Mouse (Mus musculus): ENCODE results near the gene 4930404H24Rik. TPM values are rescaled to one million over a fixed set of nuclear protein-coding genes. Genes with fewer than 3 reads are reported as not detected.

Gene 4930404H24Rik
- polyA plus RNA-seq, 1 experiment = not detected

GRCm38 (mm10) chr2:153475114-153476112 lies 17.2 kb upstream of the 4930404H24Rik start:
- Histone ChIP-seq H3K4me1 (ENCODE audit: control insufficient read depth, insufficient read depth, low read length) (peaks cover 9% of the 10 kb centered on the region), H3K4me3 (ENCODE audit: insufficient read depth, low read length) (no peak overlapping the region), H3K27ac (ENCODE audit: insufficient read depth, low read length) (no peak overlapping the region)
- no peak for TF ChIP-seq CTCF (IDR thresholded peaks at IDR 0.05; ENCODE audit: extremely low read depth, insufficient read depth, low read length)
- no peak for TF ChIP-seq POLR2A (IDR thresholded peaks at IDR 0.05; ENCODE audit: extremely low read depth, insufficient read depth, low read length)

GRCm38 (mm10) chr2:153478583-153478982 lies 14.0 kb upstream of the 4930404H24Rik start:
- H3K4me1 ChIP-seq (ENCODE audit: control insufficient read depth, insufficient read depth, low read length) = peaks cover 14% of the 10 kb centered on the region
- TF ChIP-seq CTCF (IDR thresholded peaks at IDR 0.05; ENCODE audit: extremely low read depth, insufficient read depth, low read length) (peak; percentile 91), POLR2A (IDR thresholded peaks at IDR 0.05; ENCODE audit: extremely low read depth, insufficient read depth, low read length) (no peak)
- H3K4me3 ChIP-seq (ENCODE audit: insufficient read depth, low read length) = no peak overlapping the region
- H3K27ac ChIP-seq (ENCODE audit: insufficient read depth, low read length) = no peak overlapping the region

GRCm38 (mm10) chr2:153479486-153479885 lies 13.1 kb upstream of the 4930404H24Rik start:
- Histone ChIP-seq H3K4me3 (ENCODE audit: insufficient read depth, low read length) (no peak overlapping the region), H3K27ac (ENCODE audit: insufficient read depth, low read length) (no peak overlapping the region), H3K4me1 (ENCODE audit: control insufficient read depth, insufficient read depth, low read length) (peaks cover 24% of the 10 kb centered on the region)
- TF ChIP-seq POLR2A (IDR thresholded peaks at IDR 0.05; ENCODE audit: extremely low read depth, insufficient read depth, low read length) (no peak), CTCF (IDR thresholded peaks at IDR 0.05; ENCODE audit: extremely low read depth, insufficient read depth, low read length) (no peak)

- Histone ChIP-seq H3K4me1 (ENCODE audit: control insufficient read depth, insufficient read depth, low read length) (peaks cover 16% of the 10 kb centered on the region), H3K27ac (ENCODE audit: insufficient read depth, low read length) (0 out of 2 replicates have a peak overlapping the region, but pooled peaks have one; percentile 42), H3K4me3 (ENCODE audit: insufficient read depth, low read length) (no peak overlapping the region)
- TF ChIP-seq POLR2A (IDR thresholded peaks at IDR 0.05; ENCODE audit: extremely low read depth, insufficient read depth, low read length) = no peak
Observed at GRCm38 (mm10) chr2:153481108-153481860, 11.3 kb upstream of the 4930404H24Rik start.

- Histone ChIP-seq H3K4me1 (ENCODE audit: control insufficient read depth, insufficient read depth, low read length) (peaks cover 16% of the 10 kb centered on the region), H3K27ac (ENCODE audit: insufficient read depth, low read length) (0 out of 2 replicates have a peak overlapping the region, but pooled peaks have one; percentile 42)
Observed at GRCm38 (mm10) chr2:153481861-153482120, 10.8 kb upstream of the 4930404H24Rik start.

GRCm38 (mm10) chr2:153483118-153483983 lies 9.2 kb upstream of the 4930404H24Rik start:
- H3K4me3 ChIP-seq (ENCODE audit: insufficient read depth, low read length) = no peak overlapping the region
- no peak for TF ChIP-seq POLR2A (IDR thresholded peaks at IDR 0.05; ENCODE audit: extremely low read depth, insufficient read depth, low read length)
- no peak for TF ChIP-seq CTCF (IDR thresholded peaks at IDR 0.05; ENCODE audit: extremely low read depth, insufficient read depth, low read length)

More at GRCm38 (mm10) chr2:153481861-153482120, 10.8 kb upstream of the 4930404H24Rik start:
- TF ChIP-seq CTCF (IDR thresholded peaks at IDR 0.05; ENCODE audit: extremely low read depth, insufficient read depth, low read length) (no peak), POLR2A (IDR thresholded peaks at IDR 0.05; ENCODE audit: extremely low read depth, insufficient read depth, low read length) (no peak)
- H3K4me3 ChIP-seq (ENCODE audit: insufficient read depth, low read length) = no peak overlapping the region

GRCm38 (mm10) chr2:153484071-153484470 lies 8.5 kb upstream of the 4930404H24Rik start:
- TF ChIP-seq POLR2A (IDR thresholded peaks at IDR 0.05; ENCODE audit: extremely low read depth, insufficient read depth, low read length) (no peak), CTCF (IDR thresholded peaks at IDR 0.05; ENCODE audit: extremely low read depth, insufficient read depth, low read length) (no peak)
- H3K4me3 ChIP-seq (ENCODE audit: insufficient read depth, low read length) = no peak overlapping the region
- peaks cover 16% of the 10 kb centered on the region for H3K4me1 ChIP-seq (ENCODE audit: control insufficient read depth, insufficient read depth, low read length)
- H3K27ac ChIP-seq (ENCODE audit: insufficient read depth, low read length) = no peak overlapping the region; the same call in 1 of the 2 replicates

More at GRCm38 (mm10) chr2:153483118-153483983, 9.2 kb upstream of the 4930404H24Rik start:
- H3K27ac ChIP-seq (ENCODE audit: insufficient read depth, low read length) = no peak overlapping the region
- peaks cover 16% of the 10 kb centered on the region for H3K4me1 ChIP-seq (ENCODE audit: control insufficient read depth, insufficient read depth, low read length)

GRCm38 (mm10) chr2:153490116-153490515 lies 2.5 kb upstream of the 4930404H24Rik start:
- Histone ChIP-seq H3K4me1 (ENCODE audit: control insufficient read depth, insufficient read depth, low read length) (peaks cover 7% of the 10 kb centered on the region; the same call in 1 of the 2 replicates), H3K27ac (ENCODE audit: insufficient read depth, low read length) (no peak overlapping the region), H3K4me3 (ENCODE audit: insufficient read depth, low read length) (no peak overlapping the region)
- TF ChIP-seq POLR2A (IDR thresholded peaks at IDR 0.05; ENCODE audit: extremely low read depth, insufficient read depth, low read length) (no peak), CTCF (IDR thresholded peaks at IDR 0.05; ENCODE audit: extremely low read depth, insufficient read depth, low read length) (no peak)

- H3K4me1 ChIP-seq (ENCODE audit: control insufficient read depth, insufficient read depth, low read length) = peaks cover 7% of the 10 kb centered on the region; the same call in 1 of the 2 replicates
- H3K27ac ChIP-seq (ENCODE audit: insufficient read depth, low read length) = no peak overlapping the region
- no peak overlapping the region for H3K4me3 ChIP-seq (ENCODE audit: insufficient read depth, low read length)
- TF ChIP-seq POLR2A (IDR thresholded peaks at IDR 0.05; ENCODE audit: extremely low read depth, insufficient read depth, low read length) (no peak), CTCF (IDR thresholded peaks at IDR 0.05; ENCODE audit: extremely low read depth, insufficient read depth, low read length) (no peak)
Observed at GRCm38 (mm10) chr2:153490940-153491339, 1.6 kb upstream of the 4930404H24Rik start.

Data from cortical plate, adult 2 months (tissue).